Mouse (Mus musculus) layer of hippocampus, adult 8-10 months (tissue): ENCODE measurements around the gene Pthlh. TPM values are rescaled to one million over a fixed set of nuclear protein-coding genes. Genes with fewer than 3 reads are reported as not detected.

Source experiments
- total RNA-seq, 4 experiments: library from RNA; stranded (reverse); gene quantifications; 2 replicates each; pipeline ENCODE4 v1.2.4; 2022

The Pthlh gene
- total RNA-seq, 4 experiments from 2014 or later: 1.1 to 2.7 (median 1.8) TPM

Other genes with a start within 250 kb of the Pthlh start
- 1 to 10 TPM in 3 of 4 experiments, under 1 TPM in 1; 0.91 to 2.2 (median 1.4) TPM for gene Rep15, start 231.6 kb downstream of the Pthlh start, total RNA-seq
- gene Mrps35, start 221.4 kb downstream of the Pthlh start, total RNA-seq: 10 to 100 TPM; 42.8 to 52.5 (median 45.9) TPM
- gene Mansc4, start 177.2 kb downstream of the Pthlh start, total RNA-seq: under 1 TPM in 1 of 4 experiments, not detected in 3; 0.34 TPM
- gene Klhl42, start 172.8 kb downstream of the Pthlh start, total RNA-seq: 10 to 100 TPM; 18.3 to 24.1 (median 21.6) TPM
- 10 to 100 TPM; 34.7 to 41.0 (median 37.1) TPM for gene Ccdc91, start 211.6 kb upstream of the Pthlh start, total RNA-seq